Mouse (Mus musculus) liver, postnatal 0 days (tissue): Measurements from ENCODE around the gene Hist1h2bf. TPM values are rescaled to one million over a fixed set of nuclear protein-coding genes. Genes with fewer than 3 reads are reported as not detected.
"Not testable (repeated sequence)": the region's sequence is repeated elsewhere in the genome, so short reads cannot be mapped to it uniquely, and the experiment has no call there.

Experiments used
- ATAC-seq: fragments of 200-750 bp; cut with Nextera tagmentation; 2 replicates; pipeline ENCODE4 v1.8.0; 2017; ENCODE audit warnings: mild to moderate bottlenecking, moderate library complexity
- DNase-seq: peaks from one replicate; pipeline ENCODE4 v3.0.0-alpha.2; 2016
- H3K27ac ChIP-seq: fragments of 300-500 bp; sonication (generic); 2 replicates; pipeline ENCODE4 v1.5.1; 2014; ENCODE audit warnings: antibody characterized with exemption, moderate library complexity, mild to moderate bottlenecking, low read depth
- H3K27me3 ChIP-seq: fragments of 300-500 bp; sonication (generic); 2 replicates; pipeline ENCODE4 v1.6.1; 2014; ENCODE audit warnings: low read length, control low read depth, mixed read lengths; ENCODE audit not compliant: insufficient read depth
- H3K36me3 ChIP-seq: fragments of 300-500 bp; sonication (generic); replicated peaks from 2 replicates; pipeline ENCODE4 v1.6.1; 2014; ENCODE audit warnings: mild to moderate bottlenecking, control low read depth, low read length, moderate library complexity, mixed read lengths; ENCODE audit not compliant: insufficient read depth
- H3K4me1 ChIP-seq: fragments of 300-500 bp; sonication (generic); 2 replicates; pipeline ENCODE4 v1.6.1; 2014; ENCODE audit warnings: antibody characterized with exemption, mild to moderate bottlenecking, control low read depth; ENCODE audit not compliant: insufficient read depth
- H3K4me2 ChIP-seq: fragments of 300-500 bp; sonication (generic); 2 replicates; pipeline ENCODE4 v1.6.1; 2014; ENCODE audit warnings: low read depth, mild to moderate bottlenecking, low read length, moderate library complexity, mixed read lengths
- H3K4me3 ChIP-seq: fragments of 300-500 bp; sonication (generic); 2 replicates; pipeline ENCODE4 v1.5.1; 2014; ENCODE audit warnings: low read depth, low read length
- H3K9ac ChIP-seq: fragments of 300-500 bp; sonication (generic); replicated peaks from 2 replicates; pipeline ENCODE4 v1.6.1; 2014; ENCODE audit warnings: mild to moderate bottlenecking, moderate library complexity
- H3K9me3 ChIP-seq: fragments of 300-500 bp; sonication (generic); 2 replicates; pipeline ENCODE4 v1.6.1; 2016; ENCODE audit warnings: mild to moderate bottlenecking, control low read depth, low read length, mixed read lengths
- CTCF ChIP-seq: sonication (generic); IDR thresholded peaks from 2 replicates; pipeline ENCODE4 v1.5.1; 2016; ENCODE audit warnings: antibody characterized with exemption, low read depth
- EP300 ChIP-seq: IDR thresholded peaks from 2 replicates; pipeline ENCODE4 v1.6.1; 2016; ENCODE audit warnings: antibody characterized with exemption, low read depth, mild to moderate bottlenecking
- WGBS: fragments of 180-500 bp; shearing (Covaris S2); extraction: QIAGEN DNeasy Blood & Tissue Kit; methylation state at CpG from one replicate; pipeline ENCODE4 v1.1.7; 2014; ENCODE audit not compliant: insufficient replicate concordance; 5-methylcytosine and 5-hydroxymethylcytosine counted together
- polyA plus RNA-seq: library from polyadenylated mRNA; unstranded; fragments of >200 nt; fragmentation: Nextera tagmentation; extraction: Ambion mirVana; gene quantifications from 2 replicates; pipeline ENCODE4 v1.2.1, GENCODE M21; 2015

Gene Hist1h2bf
- polyA plus RNA-seq, 1 experiment from 2014 or later = 5.8 TPM

- TF ChIP-seq CTCF (no peak), EP300 (no peak)
- DNase-seq = peak; percentile 21
- WGBS = 6% methylated on average over 3 of the region's 3 CpGs
- peaks cover 13% of the 10 kb centered on the region for H3K4me1 ChIP-seq
- no peak for ATAC-seq
- H3K4me3 ChIP-seq = peak overlapping the region; percentile 48
- H3K4me2 ChIP-seq = peak overlapping the region; percentile 64
- H3K9me3 ChIP-seq = no peaks in the 10 kb centered on the region
- no peaks in the 10 kb centered on the region for H3K27me3 ChIP-seq
- no peaks in the 10 kb centered on the region for H3K36me3 ChIP-seq
- H3K9ac ChIP-seq = peak overlapping the region; percentile 64
- H3K27ac ChIP-seq = peak overlapping the region; percentile 93
Observed at GRCm38 (mm10) chr13:23550761-23551145, 23.2 kb downstream of the Hist1h2bf start.

DNA sequence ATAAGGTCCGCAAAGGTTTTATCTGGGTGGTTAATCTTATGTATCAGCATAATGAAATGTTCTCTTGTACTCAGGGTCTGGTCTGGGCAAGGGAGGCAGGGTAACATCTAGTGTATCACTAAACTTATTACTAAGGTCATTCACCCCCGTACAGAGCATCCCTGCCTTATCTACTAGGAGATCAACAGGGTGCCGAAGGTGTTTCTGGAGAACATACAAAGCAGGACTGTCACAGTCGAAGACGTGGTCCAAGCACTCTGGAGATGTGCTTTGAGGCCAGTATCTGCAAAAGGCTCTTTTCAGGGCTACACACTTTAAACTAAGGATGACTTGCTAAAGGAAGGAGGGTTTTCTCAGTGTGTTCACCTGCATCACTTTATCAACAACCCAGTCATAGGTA lies 27.3 kb downstream of the Hist1h2bf start:
- Histone ChIP-seq H3K4me2 (0 out of 2 replicates have a peak overlapping the region, but pooled peaks have one; percentile 56), H3K9ac (no peak overlapping the region), H3K27me3 (no peaks in the 10 kb centered on the region), H3K36me3 (no peaks in the 10 kb centered on the region), H3K4me1 (peaks cover 8% of the 10 kb centered on the region), H3K9me3 (no peaks in the 10 kb centered on the region), H3K27ac (no peak overlapping the region), H3K4me3 (no peak overlapping the region)
- ATAC-seq = no peak
- WGBS = 74% methylated on average over 5 of the region's 5 CpGs
- no peak for DNase-seq
- TF ChIP-seq EP300 (no peak), CTCF (no peak)

DNA sequence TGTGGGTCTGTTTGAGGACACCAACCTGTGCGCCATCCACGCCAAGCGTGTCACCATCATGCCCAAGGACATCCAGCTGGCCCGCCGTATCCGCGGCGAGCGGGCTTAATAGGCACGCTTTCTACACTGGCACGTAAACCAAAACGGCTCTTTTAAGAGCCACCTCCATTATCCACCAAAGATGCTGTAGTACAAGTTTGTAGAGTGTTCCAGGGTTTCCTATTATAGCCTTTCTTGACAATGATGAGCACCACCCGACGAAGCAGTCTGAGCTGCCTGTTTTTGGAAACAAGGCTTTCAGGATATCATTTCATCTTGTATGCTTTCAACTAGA lies 29.2 kb downstream of the Hist1h2bf start:
- Histone ChIP-seq H3K4me3 (peak overlapping the region; percentile 49), H3K4me2 (peak overlapping the region; percentile 77; the same call in 1 of the 2 replicates), H3K27ac (peak overlapping the region; percentile 93), H3K9ac (peak overlapping the region; percentile 81)
- H3K9me3 ChIP-seq, ATAC-seq, H3K4me1 ChIP-seq, H3K27me3 ChIP-seq, H3K36me3 ChIP-seq, DNase-seq: not testable (repeated sequence)
- 0% methylated on average over 11 of the region's 14 CpGs for WGBS

GRCm38 (mm10) chr13:23543965-23544786 lies 29.8 kb downstream of the Hist1h2bf start, which contains the start of gene Hist1h3f:
Gene Hist1h3f (plus strand): TSS chr13:23544052.
- peak; percentile 69 for DNase-seq

GRCm38 (mm10) chr13:23542999-23543607 lies 30.9 kb downstream of the Hist1h2bf start, which contains the start of gene Hist1h2bh:
Gene Hist1h2bh (minus strand): TSS chr13:23543392.
- Histone ChIP-seq H3K4me2 (peak within 1 kb of the TSS; percentile 77), H3K9ac (peak within 1 kb of the TSS; percentile 81), H3K27ac (peak within 1 kb of the TSS; percentile 93), H3K4me3 (peak within 1 kb of the TSS; percentile 50)
- not testable (repeated sequence) for H3K4me1 ChIP-seq, H3K9me3 ChIP-seq, H3K27me3 ChIP-seq, H3K36me3 ChIP-seq
- TF ChIP-seq EP300 = peak; percentile 21
- peak; percentile 76 for DNase-seq
- 2% methylated on average over 28 of the region's 42 CpGs for WGBS
- ATAC-seq = peak; percentile 88

More at GRCm38 (mm10) chr13:23543965-23544786, 29.8 kb downstream of the Hist1h2bf start, which contains the start of gene Hist1h3f:
- 0 out of 2 replicates have a peak, but pooled peaks cover 3% of the 10 kb centered on the region for H3K4me1 ChIP-seq
- no peaks in the 10 kb centered on the region for H3K9me3 ChIP-seq
- peak within 1 kb of the TSS; percentile 50 for H3K4me3 ChIP-seq
- no peaks in the 10 kb centered on the region for H3K27me3 ChIP-seq
- TF ChIP-seq EP300 = peak; percentile 64
- no peak for TF ChIP-seq CTCF
- H3K4me2 ChIP-seq = peak within 1 kb of the TSS; percentile 77
- WGBS = under 1% methylated on average over 24 of the region's 45 CpGs
- peak; percentile 83 for ATAC-seq
- peak within 1 kb of the TSS; percentile 81 for H3K9ac ChIP-seq
- no peaks in the 10 kb centered on the region for H3K36me3 ChIP-seq
- H3K27ac ChIP-seq = peak within 1 kb of the TSS; percentile 93

DNA sequence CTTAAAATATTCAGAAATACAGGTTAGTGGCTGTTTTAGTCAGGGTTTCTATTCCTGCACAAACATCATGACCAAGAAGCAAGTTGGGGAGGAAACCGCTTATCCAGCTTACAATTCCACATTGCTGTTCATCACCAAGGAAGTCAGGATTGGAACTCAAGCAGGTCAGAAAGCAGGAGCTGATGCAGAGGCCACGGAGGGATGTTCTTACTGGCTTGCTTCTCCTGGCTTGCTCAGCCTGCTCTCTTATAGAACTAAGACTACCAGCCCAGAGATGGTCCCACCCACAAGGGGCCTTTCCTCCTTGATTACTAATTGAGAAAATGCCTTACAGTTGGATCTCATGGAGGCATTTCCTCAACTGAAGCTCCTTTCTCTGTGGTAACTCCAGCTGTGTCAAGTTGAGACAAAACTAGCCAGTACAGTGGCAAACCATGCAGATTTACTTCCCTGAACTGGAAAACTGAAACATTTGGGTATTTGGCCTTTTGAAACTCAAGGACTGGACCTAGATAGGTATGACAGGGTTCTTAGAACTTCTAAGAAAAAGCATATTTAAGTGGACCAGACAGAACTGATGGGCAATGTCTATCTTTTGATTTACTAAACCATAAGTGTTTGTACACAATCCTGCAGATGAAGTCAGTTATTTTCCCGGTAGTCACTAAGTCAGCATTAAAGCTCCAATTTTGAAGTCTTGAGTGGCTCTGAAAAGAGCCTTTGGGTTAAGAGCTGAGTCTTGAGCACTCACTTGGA lies 31.6 kb downstream of the Hist1h2bf start:
- DNase-seq, ATAC-seq, H3K9me3 ChIP-seq, H3K27me3 ChIP-seq, H3K4me1 ChIP-seq, H3K36me3 ChIP-seq: not testable (repeated sequence)
- 11% methylated on average over 3 of the region's 3 CpGs for WGBS
- Histone ChIP-seq H3K4me2 (peak overlapping the region; percentile 77), H3K4me3 (peak overlapping the region; percentile 50), H3K27ac (peak overlapping the region; percentile 93), H3K9ac (peak overlapping the region; percentile 67)
